Mouse (Mus musculus) thymus, postnatal 25 days (tissue): ENCODE results near the gene C1galt1.

Experiments
- DNase-seq: peaks from one replicate; pipeline ENCODE4 v3.0.0; 2022

C1galt1 gene

DNA sequence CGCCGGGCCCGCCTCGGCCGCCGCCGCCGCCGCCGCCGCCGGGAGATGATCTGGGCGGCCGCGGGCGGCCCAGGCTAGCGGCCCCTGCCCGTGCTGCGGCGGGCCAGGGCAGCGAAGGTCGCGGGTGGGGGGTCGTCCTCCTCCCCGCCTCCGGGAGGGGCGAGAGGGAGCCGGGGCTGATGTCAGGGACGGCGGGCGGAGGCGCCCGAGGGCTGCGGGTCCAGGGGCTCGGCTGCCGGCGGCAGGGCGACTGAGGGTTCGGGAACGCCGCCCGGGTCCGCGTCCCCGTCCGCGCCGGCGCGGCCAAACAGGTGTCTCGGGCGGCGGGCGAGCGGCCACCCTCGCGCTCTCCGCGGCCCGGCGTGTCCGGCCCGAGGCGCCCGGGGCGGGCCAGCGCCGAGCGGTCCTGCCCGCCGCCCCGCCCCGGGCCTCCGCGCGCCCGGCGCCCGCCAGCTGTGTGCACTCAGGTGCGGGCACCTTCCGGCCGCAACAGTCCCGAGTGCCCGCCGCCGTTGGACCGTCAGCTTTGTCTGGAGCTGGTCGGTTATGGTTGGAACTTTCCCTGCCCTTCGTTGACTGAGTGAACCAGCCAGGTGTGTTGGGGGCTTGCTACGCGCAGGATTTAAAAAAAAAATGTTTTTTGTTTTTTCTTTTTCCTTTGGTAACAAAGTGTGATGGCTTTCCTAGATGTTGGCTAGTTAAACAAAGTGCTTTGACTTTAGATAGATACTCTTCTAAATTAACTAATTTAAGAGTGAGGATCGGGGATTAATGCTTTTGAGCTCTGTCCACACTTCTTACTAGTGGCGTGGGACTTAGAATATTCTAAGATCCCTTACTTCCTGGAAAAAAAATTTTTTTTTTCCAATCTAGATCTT, at the start of gene C1galt1:
Gene C1galt1 (plus strand): TSS at position 41 of the 878 bp plus-strand sequence.
- peak; percentile 71 for DNase-seq

- no peak for DNase-seq
These were observed 44.7 kb upstream of the C1galt1 start for GRCm38 (mm10) chr6:7799969-7800368.

DNA sequence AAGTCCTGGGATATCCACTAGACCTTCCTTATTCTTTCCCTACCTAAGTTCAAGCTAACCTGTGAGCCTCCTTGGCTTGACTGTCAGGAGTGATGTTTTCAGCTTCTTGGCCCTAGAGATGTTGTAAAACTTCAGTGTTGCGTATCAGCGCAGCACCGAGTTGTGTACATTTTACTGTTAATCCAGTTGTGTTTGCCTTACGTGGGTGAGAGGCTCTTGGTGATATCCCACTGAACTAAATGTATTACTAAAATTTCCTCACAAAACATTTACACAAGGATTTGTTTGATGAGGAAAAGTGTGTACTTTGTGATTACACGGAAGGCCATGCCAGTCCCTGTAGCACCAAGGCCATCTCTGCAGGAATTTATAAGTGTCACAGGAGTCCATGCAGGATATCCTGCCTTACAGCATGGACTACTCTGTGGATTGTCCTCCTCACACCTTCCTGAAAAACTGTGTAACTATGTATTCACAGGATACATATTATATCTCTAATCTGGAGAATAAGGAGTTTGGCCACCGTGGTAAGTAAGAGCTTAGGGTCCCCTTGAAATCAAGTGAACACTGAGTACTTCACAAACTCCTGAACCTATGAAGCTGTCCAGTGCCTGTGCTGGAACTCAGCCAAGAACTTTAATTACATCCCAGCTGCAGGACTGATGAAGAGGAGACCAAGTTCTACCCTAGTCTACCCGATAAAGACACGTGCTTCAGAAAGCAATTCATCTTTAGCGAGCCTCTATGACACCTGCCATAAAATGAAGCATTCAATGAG, 40.7 kb upstream of the C1galt1 start:
- no peak for DNase-seq

GRCm38 (mm10) chr6:7814146-7814545, 30.5 kb upstream of the C1galt1 start:
- no peak for DNase-seq

DNA sequence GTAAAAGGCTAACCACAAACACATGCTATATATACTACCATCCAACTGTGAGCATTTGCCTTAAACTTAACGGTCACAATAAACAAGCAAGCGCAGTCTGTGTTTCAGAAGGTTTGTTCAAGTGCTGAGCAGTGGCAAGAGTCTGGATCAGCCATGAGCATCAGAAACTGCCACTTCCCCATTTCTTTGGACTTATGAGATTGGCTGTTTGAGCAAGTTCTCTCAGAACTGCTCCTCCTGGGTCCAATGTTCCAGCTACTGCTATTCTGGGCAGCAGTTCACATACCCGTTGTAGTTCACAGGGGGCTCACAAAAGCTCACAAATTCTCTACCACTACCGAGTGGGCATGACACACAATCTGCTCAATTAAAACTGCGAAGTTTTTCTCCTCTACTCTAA, 28.4 kb upstream of the C1galt1 start:
- DNase-seq = no peak

GRCm38 (mm10) chr6:7822688-7823087, 22.0 kb upstream of the C1galt1 start:
- DNase-seq = no peak

- DNase-seq = no peak
These were observed 13.8 kb upstream of the C1galt1 start for GRCm38 (mm10) chr6:7830793-7831192.

DNA sequence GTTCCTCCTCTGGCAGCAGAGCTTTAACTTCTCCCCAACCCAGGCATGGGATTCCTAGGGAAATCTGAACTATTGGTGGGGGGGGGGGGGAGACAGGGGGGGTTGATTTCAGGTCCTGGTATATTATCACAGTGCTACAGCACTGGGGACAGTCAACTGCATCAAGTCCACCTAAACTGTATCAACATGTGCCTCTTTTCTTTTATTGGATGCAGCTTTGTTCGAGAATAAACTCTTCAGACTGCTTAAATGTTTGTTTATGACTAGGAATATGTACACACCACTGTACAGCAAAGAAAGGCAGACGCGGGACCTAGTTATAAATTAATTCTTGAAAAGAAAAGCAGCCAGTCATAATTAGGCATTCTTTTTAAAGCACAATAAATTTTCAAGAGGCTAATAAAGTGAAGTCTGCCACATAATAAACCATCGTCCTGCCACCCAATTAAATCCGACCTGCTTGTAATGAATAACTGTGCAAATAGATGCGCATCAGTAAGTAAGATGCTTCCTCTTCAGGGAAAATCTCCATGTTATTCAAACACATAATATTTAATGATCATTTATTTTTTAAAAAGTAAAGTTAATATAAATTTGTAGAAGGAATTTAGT, 12.0 kb upstream of the C1galt1 start:
- DNase-seq = no peak

- DNase-seq = peak; percentile 82
These were observed 773 bp upstream of the C1galt1 start for GRCm38 (mm10) chr6:7843726-7844411.

GRCm38 (mm10) chr6:7844412-7844801, 235 bp upstream of the C1galt1 start:
- DNase-seq = peak; percentile 100

GRCm38 (mm10) chr6:7845680-7846017, 1.0 kb downstream of the C1galt1 start:
- peak; percentile 27 for DNase-seq

GRCm38 (mm10) chr6:7846726-7847439, 2.2 kb downstream of the C1galt1 start:
- peak; percentile 73 for DNase-seq

GRCm38 (mm10) chr6:7847890-7848508, 3.4 kb downstream of the C1galt1 start:
- no peak for DNase-seq

GRCm38 (mm10) chr6:7848714-7849113, 4.1 kb downstream of the C1galt1 start:
- DNase-seq = no peak

DNA sequence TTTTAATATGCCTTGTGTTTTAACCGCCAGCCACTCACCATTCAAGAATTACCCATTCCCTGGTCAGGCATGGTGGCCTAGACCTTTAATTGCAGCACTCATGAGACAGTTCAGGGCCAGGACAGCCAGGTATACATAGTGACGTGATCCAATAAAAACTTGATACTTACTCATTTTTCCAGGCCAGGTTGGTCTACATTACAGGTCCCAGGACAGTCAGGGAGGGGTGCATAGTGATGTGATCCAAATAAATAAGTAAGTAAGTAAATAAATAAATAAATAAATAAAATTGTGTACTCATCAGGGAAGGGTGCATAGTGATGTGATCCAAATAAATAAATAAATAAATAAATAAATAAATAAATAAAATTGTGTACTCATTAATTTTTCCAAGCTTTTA, 6.4 kb downstream of the C1galt1 start:
- no peak for DNase-seq

DNA sequence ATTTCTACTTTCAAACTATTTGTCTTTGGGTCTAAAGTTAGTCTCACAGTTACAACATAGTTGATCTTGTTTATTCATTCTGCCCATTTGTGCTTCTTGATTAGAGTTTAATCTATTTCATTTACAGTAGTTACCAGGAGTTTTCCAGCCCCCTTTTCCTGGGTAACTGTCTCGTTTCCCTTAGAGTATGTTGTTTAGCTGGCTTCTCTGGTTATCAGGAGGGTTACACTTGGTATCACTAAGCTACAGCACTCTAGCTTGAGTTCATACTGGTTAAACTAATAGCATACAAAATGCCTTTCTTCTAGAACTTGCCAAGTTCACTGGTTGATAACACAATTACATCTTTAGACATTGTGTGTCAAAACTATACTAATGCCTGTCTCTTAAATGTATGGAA, 8.3 kb downstream of the C1galt1 start:
- DNase-seq = no peak

GRCm38 (mm10) chr6:7853461-7853860, 8.8 kb downstream of the C1galt1 start:
- DNase-seq = no peak

GRCm38 (mm10) chr6:7856682-7857290, 12.1 kb downstream of the C1galt1 start:
- DNase-seq = peak; percentile 53

GRCm38 (mm10) chr6:7857356-7858247, 13.0 kb downstream of the C1galt1 start:
- DNase-seq = no peak

- DNase-seq = no peak
These were observed 13.9 kb downstream of the C1galt1 start for GRCm38 (mm10) chr6:7858586-7858985.
